Mouse (Mus musculus) kidney, adult 10 weeks (tissue): ENCODE data around the gene Myo19. TPM values are rescaled to one million over a fixed set of nuclear protein-coding genes. Genes with fewer than 3 reads are reported as not detected.

Experiments used
- polyA plus RNA-seq: library from polyadenylated mRNA; stranded (reverse); fragments of 350-450 nt; fragmentation: Illumina TruSeq; extraction: RNeasy Lipid Tissue Mini Kit (QIAGEN cat#74804); gene quantifications from one replicate; pipeline ENCODE4 v1.2.3, GENCODE M21; 2014; ENCODE audit warnings: low read depth, low replicate concordance

Myo19 gene
- polyA plus RNA-seq = 8.9 TPM

GRCm38 (mm10) chr11:84879772-84880464, at the start of gene Myo19, which contains the start of gene Pigw:
Gene Myo19 (plus strand): TSS chr11:84880148.
Gene Pigw (minus strand): TSS chr11:84880285.

GRCm38 (mm10) chr11:84870337-84871043, 9.5 kb upstream of the Myo19 start, which contains the start of gene Ggnbp2:
Gene Ggnbp2 (minus strand): TSS chr11:84870817.

GRCm38 (mm10) chr11:84916053-84916702, 36.2 kb downstream of the Myo19 start, which contains the start of gene Znhit3:
Gene Znhit3 (minus strand): TSS chr11:84916366.

GRCm38 (mm10) chr11:84957591-84958270, 77.8 kb downstream of the Myo19 start, which contains the start of gene Car4:
Gene Car4 (plus strand): TSS chr11:84957786.

Other genes starting within 250 kb of the Myo19 start
- gene Mrm1, start 60.6 kb upstream of the Myo19 start, polyA plus RNA-seq = 1.9 TPM
- 10.7 TPM for gene Dhrs11, start 51.2 kb upstream of the Myo19 start, polyA plus RNA-seq
- 232 TPM for gene Ggnbp2, start 9.3 kb upstream of the Myo19 start, polyA plus RNA-seq
- 15.8 TPM for gene Pigw, start 137 bp downstream of the Myo19 start, polyA plus RNA-seq
- gene Znhit3, start 36.2 kb downstream of the Myo19 start, polyA plus RNA-seq = 8.9 TPM
- gene Car4, start 77.6 kb downstream of the Myo19 start, polyA plus RNA-seq = 90.8 TPM